Mouse (Mus musculus) heart, embryonic 11.5 days (tissue): ENCODE measurements around the gene H2-Q10. TPM values are rescaled to one million over a fixed set of nuclear protein-coding genes. Genes with fewer than 3 reads are reported as not detected.
"Not testable (repeated sequence)": the region's sequence is repeated elsewhere in the genome, so short reads cannot be mapped to it uniquely, and the experiment has no call there.

Experiments used
- ATAC-seq: fragments of 200-750 bp; cut with Nextera tagmentation; replicated peaks from 2 replicates; pipeline ENCODE4 v1.8.0; 2017; ENCODE audit warnings: moderate library complexity; ENCODE audit not compliant: insufficient number of reproducible peaks, low FRiP score, low TSS enrichment
- H3K27ac ChIP-seq: fragments of 300-500 bp; sonication (generic); 2 replicates; pipeline ENCODE4 v1.5.1; 2014; ENCODE audit warnings: mild to moderate bottlenecking, low read depth, low read length
- H3K27me3 ChIP-seq: fragments of 300-500 bp; sonication (generic); 2 replicates; pipeline ENCODE4 v1.6.1; 2014; ENCODE audit warnings: mild to moderate bottlenecking, low read length, mixed read lengths; ENCODE audit not compliant: control insufficient read depth, insufficient read depth
- H3K36me3 ChIP-seq: fragments of 300-500 bp; sonication (generic); 2 replicates; pipeline ENCODE4 v1.6.1; 2014; ENCODE audit warnings: mild to moderate bottlenecking, low read length, moderate library complexity, mixed read lengths; ENCODE audit not compliant: control insufficient read depth, insufficient read depth
- H3K4me1 ChIP-seq: fragments of 300-500 bp; sonication (generic); 2 replicates; pipeline ENCODE4 v1.6.1; 2014; ENCODE audit warnings: low read length; ENCODE audit not compliant: control insufficient read depth, insufficient read depth
- H3K4me2 ChIP-seq: fragments of 300-500 bp; sonication (generic); 2 replicates; pipeline ENCODE4 v1.6.1; 2014; ENCODE audit warnings: mild to moderate bottlenecking, moderate library complexity
- H3K4me3 ChIP-seq: fragments of 300-500 bp; sonication (generic); 2 replicates; pipeline ENCODE4 v1.5.1; 2014; ENCODE audit warnings: low read depth, low read length
- H3K9ac ChIP-seq: fragments of 300-500 bp; sonication (generic); 2 replicates; pipeline ENCODE4 v1.6.1; 2014; ENCODE audit warnings: mild to moderate bottlenecking, low read depth, low read length, moderate library complexity
- H3K9me3 ChIP-seq: fragments of 300-500 bp; sonication (generic); replicated peaks from 2 replicates; pipeline ENCODE4 v1.6.1; 2016; ENCODE audit warnings: low read length; ENCODE audit not compliant: control insufficient read depth
- WGBS: fragments of 180-500 bp; shearing (Covaris S2); extraction: QIAGEN DNeasy Blood & Tissue Kit; methylation state at CpG from one replicate; pipeline ENCODE4 v1.1.7; 2014; ENCODE audit not compliant: insufficient replicate concordance; 5-methylcytosine and 5-hydroxymethylcytosine counted together
- polyA plus RNA-seq: library from polyadenylated mRNA; unstranded; fragments of >200 nt; fragmentation: Nextera tagmentation; extraction: Ambion mirVana; gene quantifications from 2 replicates; pipeline ENCODE4 v1.2.1, GENCODE M21; 2014

Gene H2-Q10
- polyA plus RNA-seq, 1 experiment from 2014 or later, result 1.4 TPM

- Histone ChIP-seq H3K27ac (no peak within 1 kb of the TSS), H3K27me3 (peaks cover 52% of the 10 kb centered on the region), H3K4me1 (no peaks in the 10 kb centered on the region), H3K9me3 (no peaks in the 10 kb centered on the region), H3K9ac (no peak within 1 kb of the TSS), H3K4me2 (no peak within 1 kb of the TSS), H3K36me3 (no peaks in the 10 kb centered on the region), H3K4me3 (no peak within 1 kb of the TSS)
- WGBS, result 23% methylated on average over 13 of the region's 13 CpGs
- no peak for ATAC-seq
These were observed 35.9 kb downstream of the H2-Q10 start, which contains the start of gene Pou5f1 for GRCm38 (mm10) chr17:35505776-35506175. Pou5f1 (plus strand) TSS chr17:35506018.

- Histone ChIP-seq H3K27ac (no peak overlapping the region), H3K4me3 (no peak overlapping the region), H3K27me3 (peaks cover 52% of the 10 kb centered on the region)
These were observed 37.0 kb downstream of the H2-Q10 start for GRCm38 (mm10) chr17:35506881-35507280.

GRCm38 (mm10) chr17:35507556-35508260, 37.8 kb downstream of the H2-Q10 start:
- no peak overlapping the region for H3K4me3 ChIP-seq
- no peak overlapping the region for H3K27ac ChIP-seq
- no peak for ATAC-seq
- peaks cover 52% of the 10 kb centered on the region for H3K27me3 ChIP-seq
- H3K36me3 ChIP-seq, result no peaks in the 10 kb centered on the region; the same call in 1 of the 2 replicates
- H3K4me2 ChIP-seq, result no peak overlapping the region
- H3K9me3 ChIP-seq, result no peaks in the 10 kb centered on the region
- no peak overlapping the region for H3K9ac ChIP-seq
- 17% methylated on average over 13 of the region's 13 CpGs for WGBS
- H3K4me1 ChIP-seq, result no peaks in the 10 kb centered on the region

More at GRCm38 (mm10) chr17:35506881-35507280, 37.0 kb downstream of the H2-Q10 start:
- no peak for ATAC-seq
- no peak overlapping the region for H3K4me2 ChIP-seq
- no peaks in the 10 kb centered on the region for H3K4me1 ChIP-seq
- 7% methylated on average over 10 of the region's 10 CpGs for WGBS
- no peaks in the 10 kb centered on the region for H3K9me3 ChIP-seq
- no peak overlapping the region for H3K9ac ChIP-seq
- no peaks in the 10 kb centered on the region for H3K36me3 ChIP-seq

- H3K27me3 ChIP-seq, result peaks cover 52% of the 10 kb centered on the region
- H3K9me3 ChIP-seq, result not testable (repeated sequence)
These were observed 38.4 kb downstream of the H2-Q10 start for GRCm38 (mm10) chr17:35508279-35508678.

GRCm38 (mm10) chr17:35509284-35509683, 39.4 kb downstream of the H2-Q10 start:
- WGBS, result 24% methylated on average over 8 of the region's 8 CpGs
- Histone ChIP-seq H3K27ac (no peak overlapping the region), H3K4me3 (no peak overlapping the region), H3K9ac (no peak overlapping the region), H3K9me3 (no peaks in the 10 kb centered on the region), H3K36me3 (no peaks in the 10 kb centered on the region; the same call in 1 of the 2 replicates), H3K27me3 (peaks cover 45% of the 10 kb centered on the region), H3K4me1 (no peaks in the 10 kb centered on the region; the same call in 1 of the 2 replicates), H3K4me2 (no peak overlapping the region)
- no peak for ATAC-seq

More at GRCm38 (mm10) chr17:35508279-35508678, 38.4 kb downstream of the H2-Q10 start:
- H3K4me3 ChIP-seq, H3K27ac ChIP-seq, H3K4me1 ChIP-seq, H3K4me2 ChIP-seq, H3K36me3 ChIP-seq, ATAC-seq, H3K9ac ChIP-seq: not testable (repeated sequence)
- 44% methylated on average over 5 of the region's 5 CpGs for WGBS

- no peaks in the 10 kb centered on the region for H3K9me3 ChIP-seq
- H3K36me3 ChIP-seq, result no peaks in the 10 kb centered on the region; the same call in 1 of the 2 replicates
- H3K4me3 ChIP-seq, result no peak overlapping the region
- peaks cover 7% of the 10 kb centered on the region for H3K27me3 ChIP-seq
- no peak overlapping the region for H3K27ac ChIP-seq
- H3K9ac ChIP-seq, result no peak overlapping the region
- peaks cover 18% of the 10 kb centered on the region for H3K4me1 ChIP-seq
- WGBS, result 89% methylated on average over 7 of the region's 7 CpGs
- no peak for ATAC-seq
- H3K4me2 ChIP-seq, result no peak overlapping the region
These were observed 43.2 kb downstream of the H2-Q10 start for GRCm38 (mm10) chr17:35512916-35513626.

GRCm38 (mm10) chr17:35513886-35514285, 44.0 kb downstream of the H2-Q10 start:
- Histone ChIP-seq H3K4me1 (peaks cover 18% of the 10 kb centered on the region), H3K27ac (no peak overlapping the region), H3K9me3 (no peaks in the 10 kb centered on the region), H3K27me3 (peaks cover 3% of the 10 kb centered on the region; the same call in 1 of the 2 replicates), H3K4me3 (no peak overlapping the region), H3K36me3 (no peaks in the 10 kb centered on the region; the same call in 1 of the 2 replicates), H3K4me2 (no peak overlapping the region), H3K9ac (no peak overlapping the region)
- ATAC-seq, result no peak
- WGBS, result 13% methylated on average over 2 of the region's 2 CpGs

- WGBS, result 51% methylated on average over 6 of the region's 6 CpGs
- Histone ChIP-seq H3K36me3 (no peaks in the 10 kb centered on the region; the same call in 1 of the 2 replicates), H3K27me3 (no peaks in the 10 kb centered on the region), H3K4me1 (peaks cover 18% of the 10 kb centered on the region), H3K4me2 (peak overlapping the region; percentile 90), H3K9ac (peak overlapping the region; percentile 46; the same call in 1 of the 2 replicates), H3K9me3 (no peaks in the 10 kb centered on the region), H3K4me3 (no peak overlapping the region), H3K27ac (no peak overlapping the region)
- no peak for ATAC-seq
These were observed 44.9 kb downstream of the H2-Q10 start for GRCm38 (mm10) chr17:35514756-35515155.
